Mouse (Mus musculus): ENCODE data around the gene Fam8a1. TPM values are rescaled to one million over a fixed set of nuclear protein-coding genes. Genes with fewer than 3 reads are reported as not detected.

Fam8a1 gene
- polyA plus RNA-seq, 1 experiment from 2014 or later = 7.1 TPM

- H3K9me3 ChIP-seq = peaks cover 8% of the 10 kb centered on the region; the same call in 1 of the 2 replicates
- DNase-seq (ENCODE audit: low spot score) = no peak
- no peaks in the 10 kb centered on the region for H3K4me1 ChIP-seq
- no peaks in the 10 kb centered on the region for H3K27me3 ChIP-seq (replicated peaks; ENCODE audit: low read depth, poor library complexity, severe bottlenecking)
- no peak overlapping the region for H3K27ac ChIP-seq (replicated peaks)
- WGBS = 91% methylated on average over 6 of the region's 6 CpGs
- no peaks in the 10 kb centered on the region for H3K36me3 ChIP-seq (replicated peaks)
- no peak overlapping the region for H3K4me3 ChIP-seq
These were observed 25.1 kb upstream of the Fam8a1 start for GRCm38 (mm10) chr13:46644175-46644574.

DNA sequence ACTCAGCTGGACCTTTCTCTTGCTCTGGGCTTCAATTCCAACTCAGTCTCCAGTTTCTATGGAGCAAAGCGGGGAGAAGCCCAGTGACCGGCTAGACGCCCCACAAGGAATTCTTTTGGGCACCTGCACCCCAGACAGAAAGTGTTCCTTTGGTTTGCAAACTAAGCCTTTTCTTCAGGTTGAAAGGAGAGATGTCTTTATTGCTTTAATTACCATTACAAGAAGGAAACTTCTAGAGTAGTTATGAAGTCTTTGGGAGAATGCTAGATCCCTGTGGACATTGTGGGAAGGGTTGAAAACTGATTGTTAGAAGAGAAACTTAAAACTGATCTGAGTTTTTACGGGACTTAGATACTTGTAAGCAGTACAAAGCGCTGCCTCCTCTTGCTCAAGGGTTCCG lies 23.8 kb upstream of the Fam8a1 start:
- peaks cover 8% of the 10 kb centered on the region; the same call in 1 of the 2 replicates for H3K9me3 ChIP-seq
- no peak for DNase-seq (ENCODE audit: low spot score)
- H3K27me3 ChIP-seq (replicated peaks; ENCODE audit: low read depth, poor library complexity, severe bottlenecking) = no peaks in the 10 kb centered on the region
- 80% methylated on average over 6 of the region's 6 CpGs for WGBS
- H3K4me1 ChIP-seq = no peaks in the 10 kb centered on the region
- no peak overlapping the region for H3K4me3 ChIP-seq
- no peak overlapping the region for H3K27ac ChIP-seq (replicated peaks)
- H3K36me3 ChIP-seq (replicated peaks) = no peaks in the 10 kb centered on the region

GRCm38 (mm10) chr13:46651853-46652252 lies 17.5 kb upstream of the Fam8a1 start:
- no peaks in the 10 kb centered on the region for H3K9me3 ChIP-seq
- DNase-seq (ENCODE audit: low spot score) = no peak
- H3K4me3 ChIP-seq = no peak overlapping the region
- H3K27ac ChIP-seq (replicated peaks) = no peak overlapping the region
- H3K27me3 ChIP-seq (replicated peaks; ENCODE audit: low read depth, poor library complexity, severe bottlenecking) = no peaks in the 10 kb centered on the region
- WGBS = 91% methylated on average over 7 of the region's 7 CpGs
- H3K36me3 ChIP-seq (replicated peaks) = no peaks in the 10 kb centered on the region
- H3K4me1 ChIP-seq = no peaks in the 10 kb centered on the region

GRCm38 (mm10) chr13:46652671-46653070 lies 16.7 kb upstream of the Fam8a1 start:
- Histone ChIP-seq H3K27me3 (replicated peaks; ENCODE audit: low read depth, poor library complexity, severe bottlenecking) (no peaks in the 10 kb centered on the region), H3K9me3 (no peaks in the 10 kb centered on the region), H3K4me1 (no peaks in the 10 kb centered on the region), H3K27ac (replicated peaks) (no peak overlapping the region), H3K4me3 (no peak overlapping the region), H3K36me3 (replicated peaks) (no peaks in the 10 kb centered on the region)
- 89% methylated on average over 7 of the region's 7 CpGs for WGBS
- DNase-seq (ENCODE audit: low spot score) = no peak

GRCm38 (mm10) chr13:46653671-46654070 lies 15.7 kb upstream of the Fam8a1 start:
- DNase-seq (ENCODE audit: low spot score) = no peak
- 77% methylated on average over 4 of the region's 4 CpGs for WGBS
- Histone ChIP-seq H3K4me1 (no peaks in the 10 kb centered on the region), H3K9me3 (no peaks in the 10 kb centered on the region), H3K36me3 (replicated peaks) (no peaks in the 10 kb centered on the region), H3K27ac (replicated peaks) (no peak overlapping the region), H3K27me3 (replicated peaks; ENCODE audit: low read depth, poor library complexity, severe bottlenecking) (no peaks in the 10 kb centered on the region), H3K4me3 (no peak overlapping the region)

- WGBS = 72% methylated on average over 5 of the region's 5 CpGs
- no peak for DNase-seq (ENCODE audit: low spot score)
- Histone ChIP-seq H3K4me3 (no peak overlapping the region), H3K36me3 (replicated peaks) (no peaks in the 10 kb centered on the region), H3K27ac (replicated peaks) (no peak overlapping the region), H3K9me3 (no peaks in the 10 kb centered on the region), H3K4me1 (no peaks in the 10 kb centered on the region), H3K27me3 (replicated peaks; ENCODE audit: low read depth, poor library complexity, severe bottlenecking) (no peaks in the 10 kb centered on the region)
These were observed 14.8 kb upstream of the Fam8a1 start for GRCm38 (mm10) chr13:46654566-46654965.

DNA sequence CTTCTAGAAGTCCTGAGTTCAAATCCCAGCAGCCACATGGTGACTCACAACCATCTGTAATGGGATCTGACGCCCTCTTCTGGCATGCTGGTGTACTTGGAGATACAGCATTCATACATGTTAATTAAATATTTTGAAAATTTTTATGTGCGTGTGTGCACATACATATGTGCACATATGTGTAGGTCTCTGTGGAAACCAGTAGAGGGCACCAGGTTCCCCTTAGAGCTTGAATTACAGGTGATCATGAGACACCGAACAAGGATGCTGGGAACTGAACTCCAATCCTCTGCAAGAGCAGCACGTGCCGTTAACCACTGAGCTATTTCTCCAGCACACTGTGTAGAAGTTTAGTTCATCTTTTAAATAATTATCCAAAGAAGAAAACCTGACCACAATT lies 10.1 kb upstream of the Fam8a1 start:
- no peak overlapping the region for H3K27ac ChIP-seq (replicated peaks)
- no peak for DNase-seq (ENCODE audit: low spot score)
- no peaks in the 10 kb centered on the region for H3K27me3 ChIP-seq (replicated peaks; ENCODE audit: low read depth, poor library complexity, severe bottlenecking)
- no peak overlapping the region for H3K4me3 ChIP-seq
- no peaks in the 10 kb centered on the region for H3K36me3 ChIP-seq (replicated peaks)
- 91% methylated on average over 5 of the region's 5 CpGs for WGBS
- H3K9me3 ChIP-seq = no peaks in the 10 kb centered on the region
- H3K4me1 ChIP-seq = no peaks in the 10 kb centered on the region

DNA sequence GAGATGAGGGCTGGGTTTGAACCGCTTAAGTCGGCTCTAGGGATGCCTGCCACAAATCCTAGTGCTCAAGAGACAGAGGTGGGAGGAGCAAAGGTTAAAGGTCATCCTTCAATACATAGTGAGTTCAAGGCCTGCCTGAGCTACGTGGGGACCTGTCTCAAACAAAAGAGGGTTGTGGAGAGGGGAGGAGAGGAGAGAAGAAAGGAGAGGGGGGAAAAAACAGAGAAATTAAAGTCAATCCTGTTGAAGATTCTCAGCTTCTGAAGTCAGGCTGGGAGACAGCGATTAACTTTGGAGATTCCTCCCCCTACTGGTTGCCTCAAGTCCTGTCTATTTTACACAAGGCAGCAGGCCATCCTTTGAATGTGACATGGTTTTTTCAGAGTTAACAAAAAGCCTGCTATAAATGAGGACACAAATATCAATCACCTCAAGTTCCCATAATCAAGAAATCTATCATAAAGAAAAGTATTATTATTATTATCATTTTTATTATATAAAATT lies 5.8 kb upstream of the Fam8a1 start:
- no peak overlapping the region for H3K4me3 ChIP-seq
- WGBS = 43% methylated on average over 4 of the region's 4 CpGs
- DNase-seq (ENCODE audit: low spot score) = no peak
- H3K27me3 ChIP-seq (replicated peaks; ENCODE audit: low read depth, poor library complexity, severe bottlenecking) = no peaks in the 10 kb centered on the region
- H3K27ac ChIP-seq (replicated peaks) = no peak overlapping the region
- H3K36me3 ChIP-seq (replicated peaks) = no peaks in the 10 kb centered on the region
- no peaks in the 10 kb centered on the region for H3K9me3 ChIP-seq
- H3K4me1 ChIP-seq = peaks cover 2% of the 10 kb centered on the region

GRCm38 (mm10) chr13:46669620-46670271 lies 424 bp downstream of the Fam8a1 start:
- under 1% methylated on average over 78 of the region's 96 CpGs for WGBS
- peak overlapping the region; percentile 92 for H3K4me3 ChIP-seq
- peaks cover 15% of the 10 kb centered on the region for H3K4me1 ChIP-seq
- no peaks in the 10 kb centered on the region for H3K27me3 ChIP-seq (replicated peaks; ENCODE audit: low read depth, poor library complexity, severe bottlenecking)
- no peaks in the 10 kb centered on the region for H3K9me3 ChIP-seq
- H3K27ac ChIP-seq (replicated peaks) = peak overlapping the region; percentile 88
- DNase-seq (ENCODE audit: low spot score) = peak; percentile 46
- peaks cover 34% of the 10 kb centered on the region for H3K36me3 ChIP-seq (replicated peaks)

DNA sequence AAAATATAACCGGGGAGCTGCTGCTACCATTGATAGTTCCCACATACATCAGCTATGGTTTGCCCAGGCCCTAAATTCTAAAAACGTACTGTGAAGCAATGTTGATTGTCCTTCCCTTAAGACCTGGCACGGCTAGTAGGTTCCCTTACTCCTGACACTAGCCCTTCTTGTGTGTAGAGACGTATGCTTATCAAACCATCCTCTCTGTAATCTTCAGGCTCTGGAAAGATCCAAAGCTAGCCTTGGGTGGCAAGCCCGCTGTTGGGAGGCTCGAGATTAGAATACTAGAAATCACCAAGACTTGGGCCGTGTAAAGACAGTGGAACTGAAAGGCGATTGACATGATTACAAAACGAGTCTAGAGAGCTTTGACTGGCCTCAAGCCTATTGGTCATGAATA lies 1.2 kb downstream of the Fam8a1 start:
- 74% methylated on average over 9 of the region's 9 CpGs for WGBS
- H3K36me3 ChIP-seq (replicated peaks) = peaks cover 41% of the 10 kb centered on the region
- H3K27me3 ChIP-seq (replicated peaks; ENCODE audit: low read depth, poor library complexity, severe bottlenecking) = no peaks in the 10 kb centered on the region
- H3K4me3 ChIP-seq = peak overlapping the region; percentile 92
- DNase-seq (ENCODE audit: low spot score) = no peak
- peaks cover 15% of the 10 kb centered on the region for H3K4me1 ChIP-seq
- H3K9me3 ChIP-seq = no peaks in the 10 kb centered on the region
- no peak overlapping the region for H3K27ac ChIP-seq (replicated peaks)

GRCm38 (mm10) chr13:46674601-46675000 lies 5.3 kb downstream of the Fam8a1 start:
- no peak for DNase-seq (ENCODE audit: low spot score)
- Histone ChIP-seq H3K36me3 (replicated peaks) (peaks cover 74% of the 10 kb centered on the region), H3K9me3 (no peaks in the 10 kb centered on the region), H3K27me3 (replicated peaks; ENCODE audit: low read depth, poor library complexity, severe bottlenecking) (no peaks in the 10 kb centered on the region), H3K4me3 (no peak overlapping the region), H3K4me1 (peaks cover 9% of the 10 kb centered on the region), H3K27ac (replicated peaks) (no peak overlapping the region)
- 88% methylated on average over 2 of the region's 2 CpGs for WGBS

- Histone ChIP-seq H3K4me1 (no peaks in the 10 kb centered on the region), H3K27ac (replicated peaks) (no peak overlapping the region), H3K9me3 (no peaks in the 10 kb centered on the region), H3K36me3 (replicated peaks) (peaks cover 84% of the 10 kb centered on the region), H3K4me3 (no peak overlapping the region), H3K27me3 (replicated peaks; ENCODE audit: low read depth, poor library complexity, severe bottlenecking) (no peaks in the 10 kb centered on the region)
- no peak for DNase-seq (ENCODE audit: low spot score)
- 86% methylated on average over 4 of the region's 4 CpGs for WGBS
These were observed 8.4 kb downstream of the Fam8a1 start for GRCm38 (mm10) chr13:46677721-46678120.

DNA sequence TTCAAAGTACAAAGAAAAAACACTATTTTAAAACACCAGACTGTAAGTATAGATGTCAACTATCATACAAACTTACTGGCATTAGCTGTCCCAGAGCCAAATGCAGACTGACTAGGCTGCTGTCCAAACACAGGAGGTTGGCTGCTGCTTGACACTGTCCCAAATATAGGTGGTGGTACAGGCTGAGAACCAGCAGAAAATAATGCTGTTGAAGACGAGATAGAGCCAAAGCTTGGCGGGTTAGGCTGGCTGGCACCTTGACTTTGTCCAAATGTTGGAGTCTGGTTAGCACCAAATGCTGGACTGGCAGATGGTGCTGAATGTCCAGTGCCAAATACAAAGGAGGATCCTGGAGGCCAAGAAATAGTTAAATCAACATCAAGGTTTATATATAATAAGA lies 13.6 kb downstream of the Fam8a1 start:
- H3K27me3 ChIP-seq (replicated peaks; ENCODE audit: low read depth, poor library complexity, severe bottlenecking) = no peaks in the 10 kb centered on the region
- no peak overlapping the region for H3K27ac ChIP-seq (replicated peaks)
- no peaks in the 10 kb centered on the region for H3K4me1 ChIP-seq
- WGBS = 84% methylated on average over 2 of the region's 2 CpGs
- H3K9me3 ChIP-seq = no peaks in the 10 kb centered on the region
- DNase-seq (ENCODE audit: low spot score) = no peak
- H3K4me3 ChIP-seq = no peak overlapping the region
- H3K36me3 ChIP-seq (replicated peaks) = peaks cover 96% of the 10 kb centered on the region

All from embryonic facial prominence, embryonic 10.5 days (tissue).